Mouse (Mus musculus) CH12.LX (cell line): ENCODE measurements at regions not wholly inside any gene's neighbourhood (a gene's known extent, or its start where the extent isn't known, plus 50 kb on each side); places are given as distances from the start of the nearest gene placed in this dataset.

ENCODE experiments used
- DNase-seq: peaks from one replicate; pipeline ENCODE4 v3.0.0-alpha.2; 2013; ENCODE audit errors: extremely low read depth
- H3K27ac ChIP-seq: 2 replicates; pipeline ENCODE4 v1.5.1; 2012; ENCODE audit warnings: low read depth, mild to moderate bottlenecking, control low read depth, moderate library complexity; ENCODE audit not compliant: insufficient read depth
- H3K27me3 ChIP-seq: replicated peaks from 2 replicates; pipeline ENCODE3; 2012; ENCODE audit warnings: inconsistent platforms
- H3K36me3 ChIP-seq, 2 experiments: replicated peaks in 1 of 2; 2 replicates each; pipeline versions ENCODE3 to v1.6.1; 2012; ENCODE audit warnings: inconsistent platforms in 1 of 2, low read length in 1 of 2, mild to moderate bottlenecking in 1 of 2, mixed read lengths in 1 of 2, moderate library complexity in 1 of 2; ENCODE audit not compliant: control insufficient read depth in 1 of 2, insufficient read depth in 1 of 2
- H3K4me1 ChIP-seq, 2 experiments: 2 replicates each; pipeline ENCODE4 v1.6.1; 2012; ENCODE audit warnings: inconsistent platforms in 1 of 2, moderate library complexity in 1 of 2; ENCODE audit not compliant: insufficient read depth in 2 of 2, control insufficient read depth in 1 of 2
- H3K4me2 ChIP-seq: 2 replicates; pipeline ENCODE4 v1.6.1; 2012; ENCODE audit warnings: low read depth, mild to moderate bottlenecking, control low read depth; ENCODE audit not compliant: poor library complexity, insufficient read depth, severe bottlenecking
- H3K4me3 ChIP-seq, 3 experiments: fragments of 150-350 bp in 1 of 3; sonication (generic) in 1 of 3; replicated peaks in 1 of 3; 2 replicates each; pipeline versions ENCODE3 to v1.5.1; 2011 to 2012; ENCODE audit warnings: low read depth in 2 of 3, low read length in 2 of 3, mild to moderate bottlenecking in 2 of 3, moderate library complexity in 2 of 3, control low read depth in 1 of 3, improper control_type of control experiment in 1 of 3, inconsistent platforms in 1 of 3, mixed read lengths in 1 of 3; ENCODE audit not compliant: poor library complexity in 1 of 3
- H3K79me2 ChIP-seq: replicated peaks from 2 replicates; pipeline ENCODE4 v1.6.1; 2012; ENCODE audit warnings: mild to moderate bottlenecking, moderate library complexity; ENCODE audit not compliant: control insufficient read depth, poor library complexity, insufficient read depth, severe bottlenecking; ENCODE audit errors: extremely low read depth
- H3K9ac ChIP-seq: 2 replicates; pipeline ENCODE4 v1.6.1; 2012; ENCODE audit warnings: low read depth, mild to moderate bottlenecking, control low read depth, moderate library complexity; ENCODE audit not compliant: insufficient read depth
- H3K9me3 ChIP-seq: replicated peaks from 2 replicates; pipeline ENCODE3; 2012; ENCODE audit warnings: low read length, inconsistent platforms, mixed read lengths
- BHLHE40 ChIP-seq: IDR thresholded peaks from 2 replicates; pipeline ENCODE4 v1.6.1; 2011; ENCODE audit warnings: mild to moderate bottlenecking, low read depth, low read length, improper control_type of control experiment
- CHD2 ChIP-seq: IDR thresholded peaks from 2 replicates; pipeline ENCODE4 v1.6.1; 2011; ENCODE audit warnings: low read length, improper control_type of control experiment
- E2F4 ChIP-seq: IDR thresholded peaks from 2 replicates; pipeline ENCODE4 v1.6.1; 2011; ENCODE audit warnings: low read depth, low read length, improper control_type of control experiment; ENCODE audit not compliant: insufficient replicate concordance
- ELF1 ChIP-seq: IDR thresholded peaks from 2 replicates; pipeline ENCODE4 v1.6.1; 2014; ENCODE audit warnings: low read depth, mild to moderate bottlenecking, inconsistent platforms, low read length, improper control_type of control experiment
- GABPA ChIP-seq: IDR thresholded peaks from 2 replicates; pipeline ENCODE4 v1.6.1; 2012; ENCODE audit warnings: low read depth, low read length, improper control_type of control experiment, inconsistent platforms; ENCODE audit not compliant: insufficient replicate concordance
- MAX ChIP-seq: IDR thresholded peaks from 2 replicates; pipeline ENCODE4 v1.6.1; 2011; ENCODE audit warnings: low read length, improper control_type of control experiment
- MAZ ChIP-seq: IDR thresholded peaks from 2 replicates; pipeline ENCODE4 v1.6.1; 2012; ENCODE audit warnings: low read depth, mild to moderate bottlenecking, inconsistent platforms, low read length, improper control_type of control experiment, moderate library complexity
- MEF2A ChIP-seq: IDR thresholded peaks from 2 replicates; pipeline ENCODE4 v1.6.1; 2014; ENCODE audit warnings: low read depth, mild to moderate bottlenecking, inconsistent platforms, low read length, improper control_type of control experiment, borderline replicate concordance
- MXI1 ChIP-seq: IDR thresholded peaks from 2 replicates; pipeline ENCODE4 v1.6.1; 2011; ENCODE audit warnings: mild to moderate bottlenecking, low read depth, low read length, improper control_type of control experiment
- NELFE ChIP-seq: IDR thresholded peaks from 2 replicates; pipeline ENCODE4 v1.6.1; 2011; ENCODE audit warnings: low read depth, low read length, improper control_type of control experiment
- POLR2AphosphoS2 ChIP-seq: IDR thresholded peaks from 2 replicates; pipeline ENCODE4 v1.6.1; 2011; ENCODE audit warnings: low read depth, low read length, improper control_type of control experiment
- RAD21 ChIP-seq: IDR thresholded peaks from 2 replicates; pipeline ENCODE4 v1.6.1; 2011; ENCODE audit warnings: low read depth, mild to moderate bottlenecking, low read length, improper control_type of control experiment, moderate library complexity
- SMC3 ChIP-seq: IDR thresholded peaks from 2 replicates; pipeline ENCODE4 v1.6.1; 2011; ENCODE audit warnings: low read depth, low read length, improper control_type of control experiment
- TCF12 ChIP-seq: IDR thresholded peaks from 2 replicates; pipeline ENCODE4 v1.6.1; 2014; ENCODE audit warnings: low read depth, mild to moderate bottlenecking, inconsistent platforms, low read length, improper control_type of control experiment
- UBTF ChIP-seq: IDR thresholded peaks from 2 replicates; pipeline ENCODE4 v1.6.1; 2012; ENCODE audit warnings: low read depth, mild to moderate bottlenecking, inconsistent platforms, low read length, improper control_type of control experiment, moderate library complexity
- USF2 ChIP-seq: conservative IDR thresholded peaks from 2 replicates; pipeline ENCODE4 v1.6.1; 2011; ENCODE audit warnings: low read depth, low read length, improper control_type of control experiment
- ZC3H11A ChIP-seq: IDR thresholded peaks from 2 replicates; pipeline ENCODE4 v1.6.1; 2012; ENCODE audit warnings: low read depth, mild to moderate bottlenecking, inconsistent platforms, low read length, improper control_type of control experiment
- ZKSCAN1 ChIP-seq: IDR thresholded peaks from 2 replicates; pipeline ENCODE4 v1.6.1; 2012; ENCODE audit warnings: low read depth, inconsistent platforms, low read length, improper control_type of control experiment, borderline replicate concordance
- ZNF384 ChIP-seq: IDR thresholded peaks from 2 replicates; pipeline ENCODE4 v1.6.1; 2012; ENCODE audit warnings: low read depth, low read length, improper control_type of control experiment, inconsistent platforms
- dilution Hi-C: fragments of 300-500 bp; cut with MboI; formaldehyde crosslinking; loops from 2 replicates; pipeline ENCODE4 v1.14.3; 2020; ENCODE audit warnings: low sequenced_read_pairs; ENCODE audit not compliant: extremely low pct_unique_long_range_greater_than_20kb, extremely low pct_ligation_motif_present
- in situ Hi-C: fragments of 300-500 bp; cut with MboI; formaldehyde crosslinking; loops from 3 replicates; pipeline ENCODE4 v1.14.3; 2019; ENCODE audit warnings: low sequenced_read_pairs, low pct_ligation_motif_present, low pct_unique_long_range_greater_than_20kb, mixed read lengths

DNA sequence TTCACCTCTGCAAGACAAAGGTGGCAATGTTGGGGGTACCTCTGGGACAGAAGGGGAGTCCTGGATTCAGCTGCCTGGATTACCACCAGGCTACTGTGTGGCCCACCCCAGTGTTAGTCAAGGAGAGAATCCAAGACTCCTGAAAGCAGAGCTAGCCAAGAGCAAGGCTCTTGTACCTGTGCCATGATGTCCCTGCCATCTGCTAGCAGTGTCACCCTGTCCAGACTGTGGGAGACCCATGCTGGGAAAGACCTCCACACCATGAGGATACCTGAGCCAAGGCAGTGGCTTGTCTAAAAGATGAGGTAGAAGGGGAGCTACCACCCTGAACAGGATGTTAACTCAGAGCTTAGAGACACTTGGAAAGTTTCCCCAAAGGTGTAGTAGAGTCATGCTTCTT lies 79.6 kb upstream of the Smim23 start:
- Histone ChIP-seq H3K27me3 (peaks cover 12% of the 10 kb centered on the region), H3K79me2 (no peaks in the 10 kb centered on the region), H3K9ac (no peak overlapping the region), H3K4me3 (no peak overlapping the region), H3K9me3 (no peaks in the 10 kb centered on the region), H3K36me3 (no peaks in the 10 kb centered on the region), H3K4me2 (no peak overlapping the region), H3K27ac (no peak overlapping the region), H3K4me1 (peaks cover 0 to 10% of the 10 kb centered on the region in 2 experiments; a peak in 1 of 4 replicates)
- TF ChIP-seq ZC3H11A = no peak
- DNase-seq = no peak
- in situ Hi-C loops = no loop called here
- dilution Hi-C loops = no loop called here

DNA sequence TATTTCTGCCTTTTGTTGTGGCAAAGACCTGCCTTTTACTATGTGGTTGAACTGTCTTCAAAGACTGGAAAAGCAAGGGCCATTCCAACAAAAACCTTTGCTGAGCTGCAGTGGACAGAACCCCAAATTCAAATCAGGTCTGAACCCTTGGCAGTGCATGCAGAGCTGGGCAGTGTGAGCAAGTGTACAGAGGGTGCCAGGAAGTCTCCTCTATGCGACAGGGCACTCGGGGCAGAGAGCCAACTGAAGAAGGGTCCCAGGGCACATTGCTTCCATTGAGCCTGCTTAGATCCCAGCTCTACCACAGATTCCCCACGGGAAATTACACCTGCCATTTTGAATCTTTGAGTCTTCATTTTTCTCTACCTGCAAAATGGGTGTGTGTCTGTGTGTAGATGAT lies 79.0 kb upstream of the Smim23 start:
- H3K4me1 ChIP-seq = peaks cover 0 to 4% of the 10 kb centered on the region in 2 experiments; a peak in 1 of 4 replicates
- in situ Hi-C loops (no loop called here), dilution Hi-C loops (no loop called here)
- H3K36me3 ChIP-seq = no peaks in the 10 kb centered on the region
- peaks cover 12% of the 10 kb centered on the region for H3K27me3 ChIP-seq
- no peak overlapping the region for H3K4me3 ChIP-seq
- DNase-seq = no peak
- no peaks in the 10 kb centered on the region for H3K79me2 ChIP-seq
- H3K4me2 ChIP-seq = no peak overlapping the region
- H3K9ac ChIP-seq = no peak overlapping the region
- H3K27ac ChIP-seq = no peak overlapping the region
- no peak for TF ChIP-seq TCF12
- no peak for TF ChIP-seq MXI1
- TF ChIP-seq POLR2AphosphoS2 = no peak
- no peaks in the 10 kb centered on the region for H3K9me3 ChIP-seq

DNA sequence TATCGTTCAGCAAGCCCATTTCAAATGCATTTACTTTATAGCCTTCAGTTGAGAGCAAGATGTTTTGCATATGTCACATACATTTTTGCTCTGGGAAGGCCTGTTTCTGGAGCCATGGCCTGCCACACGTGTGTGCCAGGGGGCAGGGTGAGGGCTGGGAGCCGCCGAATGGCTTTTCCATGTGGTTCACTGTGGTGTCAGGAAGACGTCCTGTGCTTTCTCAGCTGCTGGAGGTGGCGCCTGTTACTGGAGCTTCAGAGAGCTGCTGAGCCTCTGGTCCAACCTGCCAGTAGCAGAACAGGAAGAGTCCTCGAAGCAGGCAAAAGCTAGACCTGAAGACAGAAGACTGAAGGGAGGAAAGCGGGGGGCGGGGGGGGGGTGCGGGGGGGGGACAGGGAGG lies 78.5 kb upstream of the Smim23 start:
- Histone ChIP-seq H3K4me2 (no peak overlapping the region), H3K79me2 (no peaks in the 10 kb centered on the region), H3K36me3 (no peaks in the 10 kb centered on the region), H3K27ac (no peak overlapping the region), H3K9ac (no peak overlapping the region), H3K9me3 (no peaks in the 10 kb centered on the region), H3K4me3 (no peak overlapping the region), H3K4me1 (no peaks in the 10 kb centered on the region; a peak in 1 of 4 replicates), H3K27me3 (peaks cover 12% of the 10 kb centered on the region)
- dilution Hi-C loops = no loop called here
- in situ Hi-C loops = no loop called here
- TF ChIP-seq ZNF384 (no peak), GABPA (no peak), MEF2A (no peak), NELFE (no peak), CHD2 (no peak), BHLHE40 (no peak), ZKSCAN1 (no peak), UBTF (no peak), ELF1 (no peak), POLR2AphosphoS2 (no peak), SMC3 (no peak), MAZ (no peak), RAD21 (no peak), USF2 (no peak), E2F4 (no peak), MAX (no peak)
- DNase-seq = no peak
